Mouse (Mus musculus): ENCODE results near the gene Ptk7. TPM values are rescaled to one million over a fixed set of nuclear protein-coding genes. Genes with fewer than 3 reads are reported as not detected.

Ptk7 gene
- polyA plus RNA-seq, 1 experiment from 2014 or later: 65.3 TPM

GRCm38 (mm10) chr17:46651292-46651691 lies 22.0 kb upstream of the Ptk7 start:
- no peaks in the 10 kb centered on the region for H3K27me3 ChIP-seq (ENCODE audit: low read depth, poor library complexity, severe bottlenecking)
- WGBS: 82% methylated on average over 17 of the region's 17 CpGs
- H3K36me3 ChIP-seq: peaks cover 63% of the 10 kb centered on the region
- no peaks in the 10 kb centered on the region for H3K9me3 ChIP-seq (replicated peaks)
- peak overlapping the region; percentile 82 for H3K4me3 ChIP-seq
- DNase-seq (ENCODE audit: low spot score): no peak
- H3K27ac ChIP-seq (replicated peaks): peak overlapping the region; percentile 96
- H3K4me1 ChIP-seq: peaks cover 49% of the 10 kb centered on the region

GRCm38 (mm10) chr17:46650232-46651031 lies 21.1 kb upstream of the Ptk7 start, which contains the start of gene Cul7:
Gene Cul7, plus strand, starts transcription at chr17:46650337.
- DNase-seq (ENCODE audit: low spot score): peak; percentile 94
- peaks cover 50% of the 10 kb centered on the region for H3K4me1 ChIP-seq
- 2% methylated on average over 58 of the region's 58 CpGs for WGBS
- peak within 1 kb of the TSS; percentile 82 for H3K4me3 ChIP-seq
- peaks cover 55% of the 10 kb centered on the region for H3K36me3 ChIP-seq
- H3K27me3 ChIP-seq (ENCODE audit: low read depth, poor library complexity, severe bottlenecking): no peaks in the 10 kb centered on the region
- peak within 1 kb of the TSS; percentile 96 for H3K27ac ChIP-seq (replicated peaks)
- no peaks in the 10 kb centered on the region for H3K9me3 ChIP-seq (replicated peaks)

GRCm38 (mm10) chr17:46649811-46650210 lies 20.5 kb upstream of the Ptk7 start:
- H3K27me3 ChIP-seq (ENCODE audit: low read depth, poor library complexity, severe bottlenecking): no peaks in the 10 kb centered on the region
- H3K27ac ChIP-seq (replicated peaks): peak overlapping the region; percentile 96
- no peak for DNase-seq (ENCODE audit: low spot score)
- WGBS: 47% methylated on average over 15 of the region's 15 CpGs
- H3K36me3 ChIP-seq: peaks cover 50% of the 10 kb centered on the region
- H3K4me1 ChIP-seq: peaks cover 56% of the 10 kb centered on the region
- H3K9me3 ChIP-seq (replicated peaks): no peaks in the 10 kb centered on the region
- peak overlapping the region; percentile 82 for H3K4me3 ChIP-seq

- H3K4me3 ChIP-seq: 0 out of 2 replicates have a peak overlapping the region, but pooled peaks have one; percentile 7
- no peaks in the 10 kb centered on the region for H3K9me3 ChIP-seq (replicated peaks)
- no peaks in the 10 kb centered on the region for H3K27me3 ChIP-seq (ENCODE audit: low read depth, poor library complexity, severe bottlenecking)
- H3K27ac ChIP-seq (replicated peaks): no peak overlapping the region
- no peak for DNase-seq (ENCODE audit: low spot score)
- peaks cover 36% of the 10 kb centered on the region for H3K36me3 ChIP-seq
- 89% methylated on average over 9 of the region's 9 CpGs for WGBS
- H3K4me1 ChIP-seq: peaks cover 64% of the 10 kb centered on the region
Measured at GRCm38 (mm10) chr17:46648436-46648835, 19.1 kb upstream of the Ptk7 start.

GRCm38 (mm10) chr17:46647279-46647678 lies 18.0 kb upstream of the Ptk7 start:
- Histone ChIP-seq H3K36me3 (peaks cover 28% of the 10 kb centered on the region), H3K4me3 (0 out of 2 replicates have a peak overlapping the region, but pooled peaks have one; percentile 80), H3K27ac (replicated peaks) (no peak overlapping the region), H3K27me3 (ENCODE audit: low read depth, poor library complexity, severe bottlenecking) (no peaks in the 10 kb centered on the region), H3K9me3 (replicated peaks) (no peaks in the 10 kb centered on the region), H3K4me1 (peaks cover 57% of the 10 kb centered on the region)
- no peak for DNase-seq (ENCODE audit: low spot score)
- 95% methylated on average over 7 of the region's 7 CpGs for WGBS

- Histone ChIP-seq H3K27ac (replicated peaks) (peak overlapping the region; percentile 90), H3K4me3 (peak overlapping the region; percentile 80), H3K4me1 (peaks cover 47% of the 10 kb centered on the region), H3K27me3 (ENCODE audit: low read depth, poor library complexity, severe bottlenecking) (no peaks in the 10 kb centered on the region), H3K9me3 (replicated peaks) (no peaks in the 10 kb centered on the region), H3K36me3 (peaks cover 31% of the 10 kb centered on the region)
- WGBS: under 1% methylated on average over 19 of the region's 19 CpGs
- DNase-seq (ENCODE audit: low spot score): no peak
Measured at GRCm38 (mm10) chr17:46646322-46646662, 17.0 kb upstream of the Ptk7 start.

- Histone ChIP-seq H3K27me3 (ENCODE audit: low read depth, poor library complexity, severe bottlenecking) (no peaks in the 10 kb centered on the region), H3K27ac (replicated peaks) (peak within 1 kb of the TSS; percentile 90), H3K36me3 (peaks cover 37% of the 10 kb centered on the region), H3K9me3 (replicated peaks) (no peaks in the 10 kb centered on the region), H3K4me1 (peaks cover 42% of the 10 kb centered on the region), H3K4me3 (peak within 1 kb of the TSS; percentile 80)
- WGBS: under 1% methylated on average over 53 of the region's 53 CpGs
- DNase-seq (ENCODE audit: low spot score): peak; percentile 100
Measured at GRCm38 (mm10) chr17:46645561-46646321, 16.4 kb upstream of the Ptk7 start, which contains the start of the genes Klc4 and Mrpl2. Gene Klc4, minus strand, starts transcription at chr17:46646022. Gene Mrpl2, plus strand, starts transcription at chr17:46646229.

- Histone ChIP-seq H3K4me3 (peak overlapping the region; percentile 80), H3K9me3 (replicated peaks) (no peaks in the 10 kb centered on the region), H3K4me1 (peaks cover 34% of the 10 kb centered on the region), H3K27ac (replicated peaks) (peak overlapping the region; percentile 90), H3K27me3 (ENCODE audit: low read depth, poor library complexity, severe bottlenecking) (no peaks in the 10 kb centered on the region), H3K36me3 (peaks cover 44% of the 10 kb centered on the region)
- 6% methylated on average over 11 of the region's 11 CpGs for WGBS
- no peak for DNase-seq (ENCODE audit: low spot score)
Measured at GRCm38 (mm10) chr17:46644916-46645475, 15.7 kb upstream of the Ptk7 start.

GRCm38 (mm10) chr17:46644152-46644805 lies 15.0 kb upstream of the Ptk7 start:
- no peaks in the 10 kb centered on the region for H3K9me3 ChIP-seq (replicated peaks)
- H3K4me3 ChIP-seq: peak overlapping the region; percentile 80
- H3K36me3 ChIP-seq: peaks cover 50% of the 10 kb centered on the region
- H3K27me3 ChIP-seq (ENCODE audit: low read depth, poor library complexity, severe bottlenecking): no peaks in the 10 kb centered on the region
- no peak for DNase-seq (ENCODE audit: low spot score)
- H3K4me1 ChIP-seq: peaks cover 27% of the 10 kb centered on the region
- 87% methylated on average over 12 of the region's 12 CpGs for WGBS
- H3K27ac ChIP-seq (replicated peaks): no peak overlapping the region

GRCm38 (mm10) chr17:46642060-46642459 lies 12.8 kb upstream of the Ptk7 start:
- Histone ChIP-seq H3K27ac (replicated peaks) (no peak overlapping the region), H3K4me3 (no peak overlapping the region), H3K27me3 (ENCODE audit: low read depth, poor library complexity, severe bottlenecking) (no peaks in the 10 kb centered on the region), H3K9me3 (replicated peaks) (no peaks in the 10 kb centered on the region), H3K4me1 (peaks cover 22% of the 10 kb centered on the region), H3K36me3 (peaks cover 39% of the 10 kb centered on the region)
- 92% methylated on average over 17 of the region's 17 CpGs for WGBS
- no peak for DNase-seq (ENCODE audit: low spot score)

- peaks cover 50% of the 10 kb centered on the region for H3K36me3 ChIP-seq
- DNase-seq (ENCODE audit: low spot score): no peak
- WGBS: 78% methylated on average over 9 of the region's 9 CpGs
Measured at GRCm38 (mm10) chr17:46639929-46640328, 10.6 kb upstream of the Ptk7 start.

GRCm38 (mm10) chr17:46636831-46637523 lies 7.7 kb upstream of the Ptk7 start:
- WGBS: 32% methylated on average over 15 of the region's 15 CpGs
- peak; percentile 47 for DNase-seq (ENCODE audit: low spot score)
- Histone ChIP-seq H3K27me3 (ENCODE audit: low read depth, poor library complexity, severe bottlenecking) (no peaks in the 10 kb centered on the region), H3K9me3 (replicated peaks) (no peaks in the 10 kb centered on the region), H3K36me3 (peaks cover 65% of the 10 kb centered on the region), H3K27ac (replicated peaks) (peak overlapping the region; percentile 76), H3K4me3 (peak overlapping the region; percentile 27; the same call in 1 of the 2 replicates), H3K4me1 (peaks cover 5% of the 10 kb centered on the region)

More at GRCm38 (mm10) chr17:46639929-46640328, 10.6 kb upstream of the Ptk7 start:
- Histone ChIP-seq H3K27ac (replicated peaks) (no peak overlapping the region), H3K4me1 (peaks cover 14% of the 10 kb centered on the region), H3K4me3 (no peak overlapping the region), H3K9me3 (replicated peaks) (no peaks in the 10 kb centered on the region), H3K27me3 (ENCODE audit: low read depth, poor library complexity, severe bottlenecking) (no peaks in the 10 kb centered on the region)

All from midbrain, embryonic 10.5 days (tissue).